11 mouse cellular contexts compared by ENCODE assay signal in genomic region chr2:19646910-19647309, GRCm38 (mm10). TPM values are rescaled to one million over a fixed set of nuclear protein-coding genes. Genes with fewer than 3 reads are reported as not detected.
DNase-seq lines count a peak whose midpoint lies in the region; ATAC-seq lines count a peak whose summit lies in the region.
"Had no signal": no experiment of that assay in that cellular context is flagged by ENCODE, and none has a peak within 500 bp of the region (broad histone marks: within the 10 kb centered on the region; RNA-seq: fewer than 3 reads in every experiment).

No protein-coding gene starts in this region.

- H3K9ac ChIP-seq in heart, embryonic 16.5 days (ENCODE audit: low read length): no peak overlapping the region
- no peak overlapping the region for H3K9ac ChIP-seq in neural tube, embryonic 15.5 days (replicated peaks)
- no peak overlapping the region for H3K9ac ChIP-seq in intestine, embryonic 16.5 days (ENCODE audit: low read depth, low read length)
- H3K9ac ChIP-seq: liver, postnatal 0 days; neural tube, embryonic 12.5 days had no signal

- no peaks in the 10 kb centered on the region for H3K9me3 ChIP-seq in heart, embryonic 16.5 days (replicated peaks; ENCODE audit: control insufficient read depth, low read length)
- no peaks in the 10 kb centered on the region for H3K9me3 ChIP-seq in neural tube, embryonic 15.5 days (replicated peaks)
- no peaks in the 10 kb centered on the region for H3K9me3 ChIP-seq in intestine, embryonic 16.5 days (ENCODE audit: control insufficient read depth, low read length)
- H3K9me3 ChIP-seq: neural tube, embryonic 12.5 days had no signal

- peak; percentile 80 for ATAC-seq in heart, embryonic 16.5 days (replicated peaks; ENCODE audit: extremely low read depth, insufficient read depth, low FRiP score)
- ATAC-seq in neural tube, embryonic 15.5 days (ENCODE audit: low FRiP score): no peak
- no peak for ATAC-seq in intestine, embryonic 16.5 days
- ATAC-seq: intestine, postnatal 0 days had no signal

- peak; percentile 50 to 63 for DNase-seq in heart, adult 18-20 months
- DNase-seq in heart, postnatal 25 days (ENCODE audit: low spot score): no peak
- DNase-seq in urinary bladder, postnatal 14 days (ENCODE audit: low spot score): peak; percentile 22
- no peak for DNase-seq in urinary bladder, postnatal 10 days (ENCODE audit: low spot score)
- peak; percentile 26 for DNase-seq in right cerebral cortex, postnatal 25 days
- DNase-seq: liver, postnatal 0 days had no signal

- H3K4me3 ChIP-seq in heart, embryonic 16.5 days (ENCODE audit: low read length): no peak overlapping the region
- no peak overlapping the region for H3K4me3 ChIP-seq in neural tube, embryonic 15.5 days (replicated peaks)
- H3K4me3 ChIP-seq in intestine, embryonic 16.5 days (ENCODE audit: low read length): no peak overlapping the region
- H3K4me3 ChIP-seq: neural tube, embryonic 12.5 days had no signal

- H3K27me3 ChIP-seq in heart, embryonic 16.5 days (ENCODE audit: control insufficient read depth, insufficient read depth, low read length): no peaks in the 10 kb centered on the region
- 0 out of 2 replicates have a peak, but pooled peaks cover 5% of the 10 kb centered on the region for H3K27me3 ChIP-seq in neural tube, embryonic 15.5 days (replicated peaks)
- no peaks in the 10 kb centered on the region for H3K27me3 ChIP-seq in intestine, embryonic 16.5 days (replicated peaks; ENCODE audit: control insufficient read depth, insufficient read depth, low read length)
- H3K27me3 ChIP-seq: neural tube, embryonic 12.5 days had no signal

- H3K36me3 ChIP-seq in heart, embryonic 16.5 days (ENCODE audit: control insufficient read depth, insufficient read depth): no peaks in the 10 kb centered on the region
- no peaks in the 10 kb centered on the region for H3K36me3 ChIP-seq in neural tube, embryonic 15.5 days
- H3K36me3 ChIP-seq in intestine, embryonic 16.5 days (ENCODE audit: control insufficient read depth, insufficient read depth, low read length): no peaks in the 10 kb centered on the region
- H3K36me3 ChIP-seq: neural tube, embryonic 12.5 days had no signal

- no peak overlapping the region for H3K4me2 ChIP-seq in heart, embryonic 16.5 days (ENCODE audit: low read depth, low read length)
- H3K4me2 ChIP-seq in neural tube, embryonic 15.5 days: no peak overlapping the region
- H3K4me2 ChIP-seq in intestine, embryonic 16.5 days (ENCODE audit: low read depth, low read length): no peak overlapping the region
- H3K4me2 ChIP-seq: neural tube, embryonic 12.5 days had no signal

- H3K27ac ChIP-seq in heart, embryonic 16.5 days (ENCODE audit: low read length): peak overlapping the region; percentile 78
- H3K27ac ChIP-seq in neural tube, embryonic 15.5 days (replicated peaks): no peak overlapping the region
- H3K27ac ChIP-seq in intestine, embryonic 16.5 days (ENCODE audit: low read length): no peak overlapping the region
- H3K27ac ChIP-seq: neural tube, embryonic 12.5 days had no signal

- intact Hi-C loops in heart, postnatal 25 days (cut with DNase I): loop anchor here (5.0 kb wide), 1 partner anchor 40 kb away; no protein-coding TSS in a partner anchor

- peaks cover 24% of the 10 kb centered on the region for H3K4me1 ChIP-seq in heart, embryonic 16.5 days (ENCODE audit: control insufficient read depth, insufficient read depth, low read length)
- H3K4me1 ChIP-seq in neural tube, embryonic 15.5 days: no peaks in the 10 kb centered on the region
- no peaks in the 10 kb centered on the region for H3K4me1 ChIP-seq in intestine, embryonic 16.5 days (ENCODE audit: control insufficient read depth, insufficient read depth, low read length)
- H3K4me1 ChIP-seq: neural tube, embryonic 12.5 days had no signal

- WGBS in heart, embryonic 16.5 days: 14% methylated on average over 1 of the region's 1 CpGs
- 21% methylated on average over 1 of the region's 1 CpGs for WGBS in neural tube, embryonic 15.5 days
- 18% methylated on average over 1 of the region's 1 CpGs for WGBS in intestine, embryonic 16.5 days

RNA-seq across cellular contexts. Expression of gene Otud1, which starts 10.6 kb away (rescaled TPM):
- 10 to 100 TPM; 27.3 to 43.5 TPM for total RNA-seq in heart, adult 18-20 months (2021)
- total RNA-seq in heart, postnatal 25 days (2021): 10 to 100 TPM; 18.9 to 21.0 TPM
- 6.9 and 7.6 TPM in 2 replicates for polyA plus RNA-seq in heart, embryonic 16.5 days (2015; fragmentation: Nextera tagmentation; extraction: Ambion mirVana)
- polyA plus RNA-seq in neural tube, embryonic 15.5 days (2015; fragmentation: Nextera tagmentation; extraction: Ambion mirVana): 1.4 TPM in 2 replicates
- 0.45 and 0.75 TPM in 2 replicates for polyA plus RNA-seq in intestine, embryonic 16.5 days (2015; fragmentation: Nextera tagmentation; extraction: Ambion mirVana)

Comparison
In these comparisons a context has a peak if more than half of its experiments do, and no peak if none do; other contexts are left out.
1. DNase-seq: peak in heart, adult 18-20 months (2 of 2), urinary bladder, postnatal 14 days (single experiment) and right cerebral cortex, postnatal 25 days (single experiment); none in heart, postnatal 25 days (single experiment) and urinary bladder, postnatal 10 days (single experiment).